Mouse (Mus musculus) erythroblast, embryonic 14.5 days (primary cell): ENCODE results near the gene Gdpgp1.

ENCODE experiments used
- GATA1 ChIP-seq: IDR thresholded peaks from 2 replicates; pipeline ENCODE4 v1.6.1; 2012; ENCODE audit warnings: low read length, inconsistent platforms, mixed read lengths
- TAL1 ChIP-seq: IDR thresholded peaks from 3 replicates; pipeline ENCODE4 v1.6.1; 2012; ENCODE audit warnings: low read length, inconsistent platforms, mixed read lengths

DNA sequence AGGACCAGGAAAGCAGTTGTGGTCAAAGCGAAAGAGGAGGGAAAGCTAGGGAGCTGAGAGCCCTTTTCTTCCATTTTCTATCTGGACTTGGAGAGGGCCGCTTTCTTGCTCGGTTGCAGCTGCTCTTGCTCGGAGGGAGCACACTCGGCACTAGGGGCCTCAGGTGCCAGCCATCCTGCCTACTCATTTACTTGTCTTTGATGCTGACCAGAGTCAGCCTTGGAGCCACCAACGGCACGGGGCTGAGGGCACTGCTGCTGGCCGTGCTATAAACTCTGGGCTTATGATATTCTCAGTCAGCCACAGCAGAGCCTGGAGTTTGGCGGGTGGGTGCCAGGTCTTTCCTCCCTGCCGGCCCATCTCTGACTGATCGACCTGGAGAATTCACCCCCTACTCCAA is 33.8 kb upstream of the Gdpgp1 start:
- TF ChIP-seq TAL1 (no peak), GATA1 (no peak)
